Mouse (Mus musculus) limb, embryonic 14.5 days (tissue): ENCODE measurements around the gene Prickle1. TPM values are rescaled to one million over a fixed set of nuclear protein-coding genes. Genes with fewer than 3 reads are reported as not detected.

Experiments
- ATAC-seq: fragments of 200-750 bp; cut with Nextera tagmentation; 2 replicates; pipeline ENCODE4 v1.8.0; 2017; ENCODE audit warnings: low read depth, moderate number of reproducible peaks, moderate TSS enrichment; ENCODE audit not compliant: low FRiP score
- DNase-seq: peaks from one replicate; pipeline ENCODE4 v3.0.0-alpha.2; 2015; ENCODE audit warnings: low spot score
- H3K27ac ChIP-seq: fragments of 300-500 bp; sonication (generic); replicated peaks from 2 replicates; pipeline ENCODE4 v1.5.1; 2014; ENCODE audit warnings: low read depth, mild to moderate bottlenecking, low read length, moderate library complexity, mixed read lengths
- H3K27me3 ChIP-seq: fragments of 300-500 bp; sonication (generic); 2 replicates; pipeline ENCODE4 v1.6.1; 2014; ENCODE audit warnings: low read length, mixed read lengths; ENCODE audit not compliant: control insufficient read depth, insufficient read depth
- H3K36me3 ChIP-seq: fragments of 300-500 bp; sonication (generic); 2 replicates; pipeline ENCODE4 v1.6.1; 2014; ENCODE audit warnings: mild to moderate bottlenecking, low read length, moderate library complexity, mixed read lengths; ENCODE audit not compliant: control insufficient read depth, insufficient read depth
- H3K4me1 ChIP-seq: fragments of 300-500 bp; sonication (generic); 2 replicates; pipeline ENCODE4 v1.6.1; 2014; ENCODE audit warnings: antibody characterized with exemption, low read length, mixed read lengths; ENCODE audit not compliant: control insufficient read depth, insufficient read depth
- H3K4me2 ChIP-seq: fragments of 300-500 bp; sonication (generic); replicated peaks from 2 replicates; pipeline ENCODE4 v1.6.1; 2014; ENCODE audit warnings: low read depth, mild to moderate bottlenecking, low read length, moderate library complexity; ENCODE audit not compliant: severe bottlenecking
- H3K4me3 ChIP-seq: fragments of 300-500 bp; sonication (generic); replicated peaks from 2 replicates; pipeline ENCODE4 v1.5.1; 2014; ENCODE audit warnings: low read length
- H3K9ac ChIP-seq: fragments of 300-500 bp; sonication (generic); 2 replicates; pipeline ENCODE4 v1.6.1; 2014; ENCODE audit warnings: mild to moderate bottlenecking, low read depth, low read length, moderate library complexity; ENCODE audit not compliant: severe bottlenecking
- H3K9me3 ChIP-seq: fragments of 300-500 bp; sonication (generic); 2 replicates; pipeline ENCODE4 v1.6.1; 2016; ENCODE audit warnings: low read length; ENCODE audit not compliant: control insufficient read depth
- POLR2A ChIP-seq: fragments of 200-500 bp; IDR thresholded peaks from 2 replicates; pipeline ENCODE4 v1.8.0; 2012; ENCODE audit warnings: inconsistent platforms, mild to moderate bottlenecking, moderate library complexity, borderline replicate concordance; ENCODE audit not compliant: insufficient read depth, insufficient read length; ENCODE audit errors: extremely low read depth
- WGBS: fragments of 180-500 bp; shearing (Covaris S2); extraction: QIAGEN DNeasy Blood & Tissue Kit; methylation state at CpG from one replicate; pipeline ENCODE4 v1.1.7; 2014; 5-methylcytosine and 5-hydroxymethylcytosine counted together
- polyA plus RNA-seq, 2 experiments: library from polyadenylated mRNA; depleted of rRNA in 1 of 2; stranded (reverse) in 1 of 2; unstranded in 1 of 2; fragments of >200 nt; fragmentation: Nextera tagmentation in 1 of 2; extraction: Ambion mirVana in 1 of 2; gene quantifications; 2 replicates each; pipeline versions ENCODE4 v1.2.1 to v1.2.3; 2012 to 2014

Gene Prickle1
- polyA plus RNA-seq, 2 experiments = 31.4 to 54.0 TPM

DNA sequence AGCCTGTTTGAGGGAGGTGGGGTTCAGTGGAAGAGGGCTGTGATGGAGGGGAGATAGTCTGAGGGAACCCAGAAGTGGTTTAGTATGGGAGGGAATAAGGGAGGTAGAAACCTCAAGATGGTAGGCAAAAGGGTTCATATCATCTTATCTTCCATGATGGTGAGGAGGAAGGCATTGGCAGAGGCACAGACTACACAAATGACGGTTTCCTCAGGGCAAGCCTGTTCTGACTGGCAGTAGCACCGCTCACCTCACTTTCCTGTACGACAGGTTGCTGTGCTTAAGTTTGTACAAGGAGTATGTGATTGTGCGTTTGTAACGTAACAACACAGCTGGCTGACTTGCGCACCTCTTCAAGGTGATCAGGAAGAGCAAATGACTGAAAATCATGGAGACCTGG, 7.2 kb upstream of the Prickle1 start:
- Histone ChIP-seq H3K4me3 (no peak overlapping the region), H3K9me3 (no peaks in the 10 kb centered on the region), H3K4me1 (no peaks in the 10 kb centered on the region), H3K36me3 (no peaks in the 10 kb centered on the region; the same call in 1 of the 2 replicates), H3K4me2 (no peak overlapping the region), H3K27me3 (no peaks in the 10 kb centered on the region), H3K27ac (no peak overlapping the region), H3K9ac (no peak overlapping the region)
- no peak for TF ChIP-seq POLR2A
- WGBS = 87% methylated on average over 6 of the region's 6 CpGs
- DNase-seq (no peak), ATAC-seq (no peak)

DNA sequence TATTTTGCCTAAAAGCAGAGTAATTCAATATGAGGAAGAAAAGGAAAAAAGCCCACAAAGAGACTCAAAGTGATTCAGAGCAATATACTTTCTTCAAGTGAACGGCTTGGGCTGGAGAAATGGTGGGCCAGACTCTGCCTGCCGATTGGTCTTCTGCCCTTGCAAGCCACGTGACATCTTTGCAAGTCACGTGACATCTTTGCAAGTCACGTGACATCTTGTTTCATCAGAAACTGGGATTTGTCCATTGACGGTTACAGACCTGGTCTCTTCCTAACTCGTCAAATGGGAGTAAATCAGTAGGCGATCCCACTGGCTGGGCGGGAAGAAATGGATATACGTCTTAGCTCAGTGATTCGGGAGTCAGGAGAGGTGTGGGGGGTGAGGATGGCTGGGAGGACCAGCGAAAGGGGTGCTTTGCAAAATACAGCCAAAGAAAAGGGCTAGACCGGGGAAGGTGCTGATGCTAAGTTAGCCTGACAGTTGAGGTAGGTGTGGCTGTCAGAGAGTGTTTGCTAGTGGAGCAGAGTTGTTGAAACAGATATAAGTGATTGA, 5.8 kb upstream of the Prickle1 start:
- ATAC-seq (no peak), DNase-seq (no peak)
- 93% methylated on average over 13 of the region's 13 CpGs for WGBS
- TF ChIP-seq POLR2A = no peak
- Histone ChIP-seq H3K9me3 (no peaks in the 10 kb centered on the region), H3K9ac (no peak overlapping the region), H3K27ac (no peak overlapping the region), H3K4me3 (no peak overlapping the region), H3K27me3 (no peaks in the 10 kb centered on the region), H3K4me1 (peaks cover 2% of the 10 kb centered on the region), H3K4me2 (no peak overlapping the region), H3K36me3 (no peaks in the 10 kb centered on the region; the same call in 1 of the 2 replicates)

DNA sequence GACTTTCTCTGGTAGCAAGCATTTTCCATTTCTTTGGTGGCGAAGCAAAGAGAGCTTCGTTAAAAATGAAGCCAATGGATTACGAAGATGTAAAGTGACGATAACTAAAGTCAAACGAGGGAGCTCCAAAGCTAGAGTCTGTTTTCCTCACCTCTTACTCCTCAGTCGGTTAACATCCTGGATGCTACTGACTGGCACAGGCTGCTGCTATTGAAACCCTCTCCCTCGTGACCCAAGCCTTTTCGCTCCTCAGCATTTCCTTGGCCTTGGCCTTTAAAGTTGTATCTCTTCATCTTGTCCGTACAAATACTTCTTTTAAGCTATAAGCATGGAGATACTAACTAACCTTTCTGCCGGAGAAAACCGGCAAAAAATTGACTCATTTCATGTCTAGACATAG, 1.3 kb upstream of the Prickle1 start:
- H3K4me3 ChIP-seq = peak overlapping the region; percentile 76
- peaks cover 19% of the 10 kb centered on the region for H3K4me1 ChIP-seq
- H3K27me3 ChIP-seq = no peaks in the 10 kb centered on the region
- no peak overlapping the region for H3K9ac ChIP-seq
- WGBS = 57% methylated on average over 11 of the region's 11 CpGs
- no peak for TF ChIP-seq POLR2A
- H3K4me2 ChIP-seq = peak overlapping the region; percentile 84
- H3K9me3 ChIP-seq = no peaks in the 10 kb centered on the region
- H3K36me3 ChIP-seq = no peaks in the 10 kb centered on the region; the same call in none of the 2 replicates
- DNase-seq (no peak), ATAC-seq (no peak)
- 0 out of 2 replicates have a peak overlapping the region, but pooled peaks have one; percentile 34 for H3K27ac ChIP-seq

DNA sequence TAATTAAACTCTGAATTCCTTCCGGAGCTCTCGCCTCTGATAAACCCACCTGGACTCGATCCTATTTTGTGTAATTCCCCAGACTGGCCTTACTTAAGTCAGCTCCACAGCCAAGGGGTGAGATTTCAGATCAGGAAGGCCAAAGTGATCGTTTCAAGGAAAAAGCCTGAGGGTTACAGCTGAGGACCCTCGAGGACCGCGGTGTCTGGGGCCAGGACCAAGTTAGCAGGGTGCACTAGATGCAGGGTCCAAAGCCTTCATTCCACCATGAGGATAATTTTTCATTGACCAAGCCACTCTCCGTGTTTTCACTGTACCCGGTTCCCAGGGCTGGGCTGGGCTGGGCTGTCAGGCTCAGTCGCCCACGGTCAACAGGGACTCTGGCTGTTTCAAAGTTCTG, 594 bp upstream of the Prickle1 start:
- Histone ChIP-seq H3K4me2 (peak overlapping the region; percentile 84), H3K9me3 (no peaks in the 10 kb centered on the region), H3K36me3 (no peaks in the 10 kb centered on the region; the same call in none of the 2 replicates), H3K4me3 (peak overlapping the region; percentile 76), H3K4me1 (peaks cover 26% of the 10 kb centered on the region), H3K9ac (peak overlapping the region; percentile 95), H3K27ac (peak overlapping the region; percentile 96), H3K27me3 (no peaks in the 10 kb centered on the region)
- peak; percentile 79 for DNase-seq
- peak; percentile 20; the same call in 1 of the 2 replicates for ATAC-seq
- no peak for TF ChIP-seq POLR2A
- 1% methylated on average over 11 of the region's 11 CpGs for WGBS

DNA sequence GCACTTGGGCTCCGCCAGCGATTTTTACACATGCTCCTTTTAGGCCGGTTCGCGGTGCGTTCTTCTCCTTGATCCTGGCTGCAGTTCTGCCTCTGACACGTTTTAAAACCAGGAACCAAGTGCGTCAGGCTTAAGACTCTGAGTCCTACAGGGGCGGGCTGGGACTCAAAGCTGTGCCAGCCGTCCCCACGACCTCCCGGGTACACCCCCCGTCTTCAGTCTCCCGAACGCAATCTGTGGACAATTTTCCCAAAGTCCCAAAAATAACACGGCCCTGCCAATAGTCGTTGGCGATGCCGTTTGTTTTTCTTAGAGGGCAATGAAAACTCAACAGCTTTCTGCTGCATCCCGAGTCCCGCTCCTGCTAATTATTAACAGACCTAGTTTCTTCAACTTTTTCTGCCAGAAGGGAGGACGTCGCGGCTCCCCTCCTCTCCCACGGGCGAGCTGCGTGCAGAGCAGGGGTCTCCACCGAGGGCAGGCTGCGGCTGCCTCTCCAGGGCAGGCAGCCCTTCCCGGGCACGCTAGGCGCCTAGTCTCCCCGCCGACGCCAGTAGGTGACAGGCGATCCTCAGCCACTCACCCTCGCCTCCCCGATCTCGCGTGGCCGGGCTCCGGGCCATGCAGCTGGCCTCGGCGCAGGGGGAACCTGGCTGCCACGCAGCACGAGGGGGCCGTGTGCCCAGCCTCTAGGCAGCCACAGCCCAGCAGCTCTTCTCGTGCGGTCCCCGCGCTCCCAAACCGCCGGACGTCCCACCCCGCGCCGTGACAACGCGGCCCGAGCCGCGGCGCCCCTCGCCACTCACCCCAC, 598 bp downstream of the Prickle1 start:
- peak overlapping the region; percentile 76 for H3K4me3 ChIP-seq
- peak; percentile 38 for ATAC-seq
- peak overlapping the region; percentile 84 for H3K4me2 ChIP-seq
- under 1% methylated on average over 51 of the region's 64 CpGs for WGBS
- TF ChIP-seq POLR2A = 0 out of 2 replicates have a peak, but pooled peaks have one; percentile 10
- no peaks in the 10 kb centered on the region for H3K9me3 ChIP-seq
- H3K4me1 ChIP-seq = peaks cover 36% of the 10 kb centered on the region
- DNase-seq = peak; percentile 81
- H3K9ac ChIP-seq = peak overlapping the region; percentile 95
- no peaks in the 10 kb centered on the region for H3K27me3 ChIP-seq
- peak overlapping the region; percentile 96 for H3K27ac ChIP-seq
- no peaks in the 10 kb centered on the region; the same call in none of the 2 replicates for H3K36me3 ChIP-seq
